Mouse (Mus musculus): ENCODE results near the gene Rpl37. TPM values are rescaled to one million over a fixed set of nuclear protein-coding genes. Genes with fewer than 3 reads are reported as not detected.

Rpl37 gene
- 1,000 to 10,000 TPM; 4,060 to 4,572 TPM for polyA plus RNA-seq (2012; fragmentation: generic; extraction: Trizol)

DNA sequence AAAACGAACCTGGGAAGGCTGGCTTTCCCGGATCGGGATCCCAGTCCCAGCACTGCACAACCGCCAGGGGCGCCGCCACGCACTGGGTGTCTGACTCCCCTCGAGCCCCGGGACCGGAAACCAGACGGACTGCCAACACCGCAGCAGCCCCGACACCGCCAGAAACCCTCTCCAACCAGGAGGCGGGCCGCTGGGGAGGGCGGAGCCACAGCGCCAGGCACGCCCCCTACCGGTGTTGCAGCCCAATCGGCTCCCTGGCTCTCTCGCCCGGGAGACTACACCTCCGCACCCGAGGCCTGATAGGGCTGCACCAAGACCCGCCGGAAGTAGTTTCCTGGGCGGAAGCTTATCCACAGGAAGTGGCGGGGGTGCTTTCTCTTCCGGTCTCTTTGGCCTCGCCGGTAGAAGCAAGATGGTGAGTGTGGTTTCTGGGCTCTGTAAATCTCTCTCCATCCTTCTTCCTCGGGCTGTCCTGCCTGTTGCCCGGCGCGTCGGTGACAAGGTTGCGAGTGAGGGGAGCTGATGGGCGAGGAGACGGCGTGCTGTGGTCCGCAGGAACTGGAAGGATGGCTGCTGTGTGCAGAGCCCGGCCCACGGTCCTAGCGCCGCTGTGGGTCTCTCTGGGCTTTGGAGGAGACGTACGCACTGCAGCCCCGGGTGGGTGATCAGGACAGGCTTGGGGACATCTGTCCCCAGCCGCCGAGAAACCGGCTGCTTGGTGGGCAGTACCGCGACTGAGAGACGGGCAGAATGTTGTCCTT, at the start of gene Rpl37:
Gene Rpl37 (plus strand): TSS at position 376 of the 761 bp plus-strand sequence.

DNA sequence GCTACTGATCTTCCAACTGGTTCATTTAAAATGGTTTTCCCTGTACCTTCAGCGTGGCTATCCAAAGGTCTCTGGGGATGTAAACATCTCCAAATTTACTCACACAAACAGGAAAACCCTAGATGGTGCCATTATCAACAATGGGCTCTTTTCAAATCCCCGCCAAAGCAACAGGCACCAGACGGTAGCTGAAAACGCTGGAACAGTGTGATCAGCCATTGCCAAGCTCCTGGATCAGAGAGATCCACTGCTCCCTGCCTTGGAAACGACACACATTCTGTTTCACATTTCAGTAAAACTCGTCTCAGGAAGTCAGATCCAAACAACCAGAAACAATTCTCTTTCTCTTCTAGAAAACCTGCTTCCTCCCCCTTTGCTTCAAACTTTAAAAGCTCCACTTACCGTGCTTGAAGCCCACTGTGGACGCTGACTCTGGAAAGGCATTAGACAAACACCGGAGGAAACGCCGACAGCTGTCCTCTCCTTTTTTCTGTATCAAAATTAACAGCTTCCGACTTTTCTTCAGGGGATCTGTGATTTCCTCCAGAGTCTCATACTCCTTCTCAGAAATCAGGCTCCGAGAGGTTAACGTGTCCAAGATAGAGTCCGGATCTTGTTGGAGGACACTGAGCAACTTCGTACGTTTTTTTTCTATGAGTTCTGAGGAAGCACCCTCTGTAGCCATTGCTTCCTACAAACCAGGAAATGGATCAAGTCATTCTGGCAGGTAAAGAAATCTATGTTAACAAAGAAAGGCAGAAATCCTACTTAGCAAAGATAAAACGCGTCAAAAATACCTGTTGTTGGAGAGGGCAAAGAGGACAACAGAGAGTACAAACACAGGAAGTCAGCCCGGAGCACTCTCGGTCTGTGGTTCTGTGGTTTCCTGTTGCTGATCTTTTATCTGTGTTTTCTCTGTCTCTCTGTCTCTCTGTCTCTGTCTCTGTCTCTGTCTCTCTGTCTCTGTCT, 8.5 kb upstream of the Rpl37 start, which contains the start of gene Card6:
Gene Card6 (minus strand): TSS at position 854 of the 969 bp plus-strand sequence.

DNA sequence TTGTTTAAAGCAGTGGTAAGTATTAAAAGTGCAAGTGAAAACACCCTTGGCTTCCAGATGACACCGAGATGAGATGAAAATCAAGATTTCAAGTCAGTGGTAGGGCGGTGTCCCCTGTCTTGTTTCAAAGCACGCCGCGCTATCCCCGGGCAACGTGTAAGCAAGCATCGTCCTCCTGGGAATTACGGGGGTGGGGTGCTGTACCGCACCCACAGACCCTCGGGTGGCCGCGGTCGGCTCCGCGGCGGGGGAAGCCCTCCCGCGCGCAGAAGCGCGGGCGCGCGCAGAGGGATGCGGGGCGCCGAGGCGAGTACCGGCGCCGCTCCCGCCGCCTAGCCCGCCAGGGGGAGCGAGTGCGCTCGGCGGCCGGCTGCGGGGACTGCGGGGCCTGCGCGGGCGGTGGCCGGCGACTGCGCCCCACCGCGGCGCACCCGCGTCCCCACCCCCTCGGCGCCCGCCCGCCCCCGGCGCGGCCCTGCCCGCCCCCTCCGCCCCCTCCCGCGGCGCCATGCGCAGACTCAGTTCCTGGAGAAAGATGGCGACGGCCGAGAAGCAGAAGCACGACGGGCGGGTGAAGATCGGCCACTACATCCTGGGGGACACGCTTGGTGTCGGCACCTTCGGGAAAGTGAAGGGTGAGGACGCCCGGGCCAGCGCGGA, 27.0 kb downstream of the Rpl37 start, which contains the start of gene Prkaa1:
Gene Prkaa1 (plus strand): TSS at position 501 of the 660 bp plus-strand sequence.

Other genes with a start within 250 kb of the Rpl37 start
- not detected for gene Mroh2b, start 217.9 kb upstream of the Rpl37 start, polyA plus RNA-seq (2012; fragmentation: generic; extraction: Trizol)
- not detected for gene C7, start 52.9 kb upstream of the Rpl37 start, polyA plus RNA-seq (2012; fragmentation: generic; extraction: Trizol)
- gene Card6, start 8.1 kb upstream of the Rpl37 start, polyA plus RNA-seq (2012; fragmentation: generic; extraction: Trizol): 1 to 10 TPM in 1 of 2 experiments, under 1 TPM in 1; 0.09 to 1.1 TPM
- 1 to 10 TPM; 2.1 to 5.7 TPM for gene Prkaa1, start 27.2 kb downstream of the Rpl37 start, polyA plus RNA-seq (2012; fragmentation: generic; extraction: Trizol)
- gene Ttc33, start 68.9 kb downstream of the Rpl37 start, polyA plus RNA-seq (2012; fragmentation: generic; extraction: Trizol): 10 to 100 TPM in 1 of 2 experiments, 1 to 10 TPM in 1; 1.5 to 11.1 TPM
- gene Ptger4, start 127.5 kb downstream of the Rpl37 start, polyA plus RNA-seq (2012; fragmentation: generic; extraction: Trizol): under 1 TPM; 0.05 to 0.35 TPM